Mouse (Mus musculus) hindbrain, embryonic 10.5 days (tissue): ENCODE measurements around the gene Olfr1359. TPM values are rescaled to one million over a fixed set of nuclear protein-coding genes. Genes with fewer than 3 reads are reported as not detected.
"Not testable (repeated sequence)": the region's sequence is repeated elsewhere in the genome, so short reads cannot be mapped to it uniquely, and the experiment has no call there.

Source experiments
- DNase-seq: peaks from one replicate; pipeline ENCODE4 v3.0.0-alpha.2; 2017; ENCODE audit warnings: low spot score
- H3K27ac ChIP-seq: fragments of 300-500 bp; sonication (generic); 2 replicates; pipeline ENCODE4 v1.5.1; 2016; ENCODE audit warnings: mild to moderate bottlenecking, moderate library complexity
- H3K27me3 ChIP-seq: fragments of 300-500 bp; sonication (generic); 2 replicates; pipeline ENCODE4 v1.6.1; 2016; ENCODE audit warnings: mild to moderate bottlenecking; ENCODE audit not compliant: poor library complexity, insufficient read depth, severe bottlenecking
- H3K36me3 ChIP-seq: fragments of 300-500 bp; sonication (generic); 2 replicates; pipeline ENCODE4 v1.6.1; 2016; ENCODE audit warnings: mild to moderate bottlenecking, moderate library complexity
- H3K4me1 ChIP-seq: fragments of 300-500 bp; sonication (generic); replicated peaks from 2 replicates; pipeline ENCODE4 v1.6.1; 2016; ENCODE audit warnings: mild to moderate bottlenecking
- H3K4me3 ChIP-seq: fragments of 300-500 bp; sonication (generic); 2 replicates; pipeline ENCODE4 v1.5.1; 2016; ENCODE audit warnings: mild to moderate bottlenecking, moderate library complexity
- H3K9me3 ChIP-seq: fragments of 300-500 bp; sonication (generic); 2 replicates; pipeline ENCODE4 v1.6.1; 2016; ENCODE audit warnings: mild to moderate bottlenecking, moderate library complexity
- WGBS: fragments of 180-500 bp; shearing (Covaris S2); methylation state at CpG from one replicate; pipeline ENCODE4 v1.1.7; 2016; 5-methylcytosine and 5-hydroxymethylcytosine counted together
- polyA plus RNA-seq: library from polyadenylated mRNA; unstranded; fragments of >200 nt; fragmentation: Nextera tagmentation; extraction: Ambion mirVana; gene quantifications from 2 replicates; pipeline ENCODE4 v1.2.1, GENCODE M21; 2016

Gene Olfr1359
- not detected in 2 replicates for polyA plus RNA-seq

GRCm38 (mm10) chr13:21697811-21698210 lies at the start of gene Olfr1359:
TSS of gene Olfr1359 (plus strand) at chr13:21698111.
- Histone ChIP-seq H3K36me3 (no peaks in the 10 kb centered on the region), H3K4me3 (no peak within 1 kb of the TSS), H3K27me3 (no peaks in the 10 kb centered on the region), H3K27ac (no peak within 1 kb of the TSS), H3K4me1 (no peaks in the 10 kb centered on the region), H3K9me3 (no peaks in the 10 kb centered on the region)
- no peak for DNase-seq

DNA sequence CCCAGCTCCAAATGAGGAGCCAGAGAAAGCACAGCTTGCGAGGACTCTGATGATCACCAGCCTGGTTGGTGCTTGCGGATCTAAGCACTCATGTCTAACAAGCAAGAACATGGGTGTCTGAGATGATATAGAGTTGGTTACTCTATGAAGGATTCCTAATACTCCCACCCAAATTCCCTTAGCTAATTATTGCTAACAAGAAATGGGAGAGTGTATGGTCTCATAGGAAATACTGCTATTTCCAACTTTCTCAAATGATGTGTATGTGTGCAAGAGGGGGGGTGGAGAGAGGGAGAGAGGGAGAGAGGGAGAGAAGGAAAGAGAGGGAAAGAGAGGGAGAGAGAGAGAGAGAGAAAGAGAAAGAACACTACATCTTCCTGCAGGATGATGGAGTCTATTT lies 34.6 kb upstream of the Olfr1359 start, which contains the start of gene Olfr1361:
Gene Olfr1361, minus strand, starts transcription at position 101 of the 400 bp plus-strand sequence.
- Histone ChIP-seq H3K4me1 (no peaks in the 10 kb centered on the region), H3K27ac (no peak within 1 kb of the TSS), H3K27me3 (no peaks in the 10 kb centered on the region), H3K9me3 (no peaks in the 10 kb centered on the region), H3K36me3 (no peaks in the 10 kb centered on the region), H3K4me3 (no peak within 1 kb of the TSS)
- DNase-seq: no peak
- WGBS: 74% methylated on average over 2 of the region's 2 CpGs

- no peak within 1 kb of the TSS for H3K4me3 ChIP-seq
- H3K27ac ChIP-seq: no peak within 1 kb of the TSS
- DNase-seq: no peak
- H3K4me1 ChIP-seq: no peaks in the 10 kb centered on the region
- H3K36me3 ChIP-seq: no peaks in the 10 kb centered on the region
- 71% methylated on average over 2 of the region's 2 CpGs for WGBS
- no peaks in the 10 kb centered on the region for H3K27me3 ChIP-seq
- no peaks in the 10 kb centered on the region for H3K9me3 ChIP-seq
Measured at GRCm38 (mm10) chr13:21677305-21677704, 20.6 kb upstream of the Olfr1359 start, which contains the start of gene Olfr1360. TSS of gene Olfr1360 (minus strand) at chr13:21677405.

GRCm38 (mm10) chr13:21706669-21707068 lies 8.8 kb downstream of the Olfr1359 start:
- Histone ChIP-seq H3K9me3 (no peaks in the 10 kb centered on the region), H3K4me1 (peaks cover 6% of the 10 kb centered on the region; the same call in 1 of the 2 replicates), H3K4me3 (no peak overlapping the region), H3K36me3 (no peaks in the 10 kb centered on the region), H3K27ac (no peak overlapping the region), H3K27me3 (no peaks in the 10 kb centered on the region)
- DNase-seq: no peak
- 75% methylated on average over 4 of the region's 4 CpGs for WGBS

DNA sequence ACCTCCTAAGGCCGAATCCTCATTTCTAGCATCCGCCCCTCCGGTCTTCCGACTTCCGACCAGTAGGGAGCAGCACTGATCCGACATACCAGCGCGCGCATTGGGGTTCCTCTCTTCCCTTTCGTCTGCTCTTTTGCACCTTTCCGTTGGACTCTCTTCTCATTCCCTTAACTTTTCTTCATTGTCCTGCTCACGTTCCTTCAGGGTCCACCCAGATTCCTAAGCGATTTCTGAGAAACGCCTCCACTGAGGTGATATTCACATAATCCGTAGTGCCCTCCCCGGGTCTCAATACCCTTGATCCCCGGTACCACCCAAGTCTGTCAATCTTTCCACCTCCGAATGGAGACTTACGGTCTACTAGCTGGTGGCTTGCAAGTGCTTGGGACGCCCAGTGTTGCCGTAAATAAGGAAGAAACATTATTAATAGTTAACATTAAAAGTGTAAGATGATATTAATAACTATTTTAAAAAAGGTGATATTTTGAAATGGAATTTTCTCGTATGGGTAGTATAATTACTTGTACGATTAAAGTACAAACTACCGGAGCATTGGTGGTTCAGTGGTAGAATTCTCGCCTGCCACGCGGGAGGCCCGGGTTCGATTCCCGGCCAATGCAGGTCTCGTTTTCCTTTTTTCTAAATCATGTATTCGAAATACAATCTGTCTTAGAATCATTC lies 12.3 kb downstream of the Olfr1359 start:
- H3K27ac ChIP-seq: peak overlapping the region; percentile 88
- H3K36me3 ChIP-seq: no peaks in the 10 kb centered on the region
- peak; percentile 89 for DNase-seq
- no peaks in the 10 kb centered on the region for H3K27me3 ChIP-seq
- no peaks in the 10 kb centered on the region for H3K9me3 ChIP-seq
- WGBS: under 1% methylated on average over 32 of the region's 32 CpGs
- peaks cover 11% of the 10 kb centered on the region for H3K4me1 ChIP-seq
- peak overlapping the region; percentile 63 for H3K4me3 ChIP-seq

DNA sequence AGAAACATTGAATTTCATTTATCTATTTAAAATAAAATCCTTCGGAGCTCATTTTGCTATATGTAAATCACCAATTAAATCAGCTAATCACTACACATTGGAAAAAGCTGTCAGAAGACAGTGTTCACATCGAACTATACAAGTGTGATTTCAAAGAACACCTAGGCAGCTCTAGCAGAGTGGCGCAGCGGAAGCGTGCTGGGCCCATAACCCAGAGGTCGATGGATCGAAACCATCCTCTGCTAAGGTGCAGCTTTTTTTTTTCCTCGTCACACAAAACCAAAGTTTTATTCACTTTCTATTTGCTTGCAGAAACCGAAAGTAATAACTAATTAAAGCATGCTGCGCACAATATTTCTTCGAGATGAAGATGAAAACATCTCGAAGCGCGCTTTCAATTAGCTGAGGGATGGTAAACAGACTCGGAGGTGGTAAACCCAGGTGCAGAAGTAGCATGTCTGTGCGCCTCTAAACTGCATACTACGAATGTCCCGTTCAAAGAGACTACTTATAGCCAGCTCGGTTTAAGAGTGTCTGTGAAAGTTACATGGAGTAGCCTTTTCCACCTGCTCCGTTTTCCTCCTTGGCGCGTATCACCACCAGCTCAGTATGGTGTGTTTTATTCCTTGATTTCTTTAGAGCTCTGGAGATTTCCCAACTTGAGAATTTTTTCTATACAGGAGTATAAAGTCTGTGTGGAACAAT lies 13.1 kb downstream of the Olfr1359 start:
- Histone ChIP-seq H3K27ac (peak overlapping the region; percentile 71), H3K36me3 (no peaks in the 10 kb centered on the region), H3K4me3 (peak overlapping the region; percentile 63), H3K27me3 (no peaks in the 10 kb centered on the region), H3K4me1 (peaks cover 16% of the 10 kb centered on the region), H3K9me3 (no peaks in the 10 kb centered on the region)
- WGBS: 2% methylated on average over 22 of the region's 22 CpGs
- peak; percentile 68 for DNase-seq

- no peaks in the 10 kb centered on the region for H3K36me3 ChIP-seq
- H3K4me3 ChIP-seq: peak overlapping the region; percentile 63
- H3K9me3 ChIP-seq: no peaks in the 10 kb centered on the region
- no peak for DNase-seq
- H3K27me3 ChIP-seq: no peaks in the 10 kb centered on the region
- H3K27ac ChIP-seq: peak overlapping the region; percentile 71; the same call in 1 of the 2 replicates
- peaks cover 17% of the 10 kb centered on the region for H3K4me1 ChIP-seq
- 35% methylated on average over 4 of the region's 4 CpGs for WGBS
Measured at GRCm38 (mm10) chr13:21711698-21712097, 13.8 kb downstream of the Olfr1359 start.

DNA sequence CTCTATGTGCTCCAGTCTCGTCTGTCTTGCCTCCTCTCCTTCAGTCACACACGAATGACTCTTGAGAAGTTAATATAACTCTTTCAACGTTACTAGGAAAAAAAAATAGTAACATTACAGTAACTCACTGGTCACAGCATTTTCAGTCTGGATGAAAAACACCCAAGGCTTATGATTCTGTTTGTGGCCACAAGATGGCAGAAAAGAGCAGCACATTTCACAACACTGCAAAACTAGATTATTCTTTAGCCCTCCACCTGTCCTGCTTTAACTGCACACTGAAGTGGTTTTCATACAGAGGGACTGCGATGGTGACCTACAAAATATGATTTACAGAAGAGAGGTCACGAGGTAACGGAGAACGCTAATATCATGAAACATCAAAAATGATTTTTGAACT lies 16.8 kb downstream of the Olfr1359 start:
- peak overlapping the region; percentile 93 for H3K27ac ChIP-seq
- H3K4me3 ChIP-seq: peak overlapping the region; percentile 57
- 3% methylated on average over 7 of the region's 7 CpGs for WGBS
- no peaks in the 10 kb centered on the region for H3K9me3 ChIP-seq
- peak; percentile 53 for DNase-seq
- H3K27me3 ChIP-seq: no peaks in the 10 kb centered on the region
- H3K36me3 ChIP-seq: no peaks in the 10 kb centered on the region
- peaks cover 33% of the 10 kb centered on the region for H3K4me1 ChIP-seq

- peak overlapping the region; percentile 93 for H3K27ac ChIP-seq
- WGBS: 1% methylated on average over 22 of the region's 22 CpGs
- peak; percentile 44 for DNase-seq
- peaks cover 39% of the 10 kb centered on the region for H3K4me1 ChIP-seq
- peak overlapping the region; percentile 57 for H3K4me3 ChIP-seq
- no peaks in the 10 kb centered on the region for H3K9me3 ChIP-seq
- H3K36me3 ChIP-seq: no peaks in the 10 kb centered on the region
- H3K27me3 ChIP-seq: no peaks in the 10 kb centered on the region
Measured at GRCm38 (mm10) chr13:21715131-21715863, 17.4 kb downstream of the Olfr1359 start.

DNA sequence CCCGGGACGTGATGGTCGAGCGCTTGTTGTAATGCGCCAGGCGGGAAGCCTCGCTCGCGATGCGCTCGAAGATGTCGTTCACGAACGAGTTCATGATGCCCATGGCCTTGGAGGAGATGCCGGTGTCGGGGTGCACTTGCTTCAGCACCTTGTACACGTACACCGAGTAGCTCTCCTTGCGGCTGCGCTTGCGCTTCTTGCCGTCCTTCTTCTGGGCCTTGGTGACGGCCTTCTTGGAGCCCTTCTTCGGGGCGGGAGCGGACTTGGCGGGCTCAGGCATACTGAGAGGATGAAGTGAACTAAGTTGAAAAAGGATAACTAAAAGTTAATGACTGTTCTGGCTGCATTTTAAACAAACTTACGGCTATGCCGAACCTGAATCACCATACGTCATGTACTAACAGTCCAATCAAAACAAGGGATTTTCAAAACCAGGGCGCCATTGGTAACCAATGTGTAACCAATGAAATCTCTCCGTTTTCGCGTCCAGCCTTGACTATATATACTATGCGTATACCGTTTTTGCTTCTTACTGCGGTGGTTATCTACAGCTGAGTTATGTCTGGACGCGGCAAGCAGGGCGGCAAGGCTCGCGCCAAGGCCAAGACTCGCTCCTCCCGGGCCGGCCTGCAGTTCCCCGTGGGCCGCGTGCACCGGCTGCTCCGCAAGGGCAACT lies 18.1 kb downstream of the Olfr1359 start, which contains the start of the genes Hist1h2bl and Hist1h2ai:
Gene Hist1h2bl, minus strand, starts transcription at position 280 of the 676 bp plus-strand sequence.
Gene Hist1h2ai, plus strand, starts transcription at position 559 of the 676 bp plus-strand sequence.
- Histone ChIP-seq H3K27ac (peak within 1 kb of the TSS; percentile 95), H3K4me1 (peaks cover 46% of the 10 kb centered on the region), H3K4me3 (peak within 1 kb of the TSS; percentile 59)
- not testable (repeated sequence) for H3K9me3 ChIP-seq, H3K36me3 ChIP-seq, H3K27me3 ChIP-seq
- peak; percentile 80 for DNase-seq
- under 1% methylated on average over 39 of the region's 50 CpGs for WGBS

GRCm38 (mm10) chr13:21716540-21717391 lies 18.9 kb downstream of the Olfr1359 start:
- H3K36me3 ChIP-seq, H3K9me3 ChIP-seq, H3K27me3 ChIP-seq: not testable (repeated sequence)
- H3K27ac ChIP-seq: peak overlapping the region; percentile 95
- H3K4me3 ChIP-seq: peak overlapping the region; percentile 59
- peaks cover 42% of the 10 kb centered on the region for H3K4me1 ChIP-seq
- DNase-seq: peak; percentile 59
- WGBS: under 1% methylated on average over 16 of the region's 38 CpGs
